Mouse (Mus musculus): ENCODE data around the gene Atxn2l.

- TF ChIP-seq CTCF (conservative IDR thresholded peaks at IDR 0.05; ENCODE audit: insufficient read depth, insufficient read length, low read depth, low read length) (no peak), POLR2A (IDR thresholded peaks at IDR 0.05; ENCODE audit: low read depth, low read length) (no peak)
These were observed 39.1 kb downstream of the Atxn2l start for GRCm38 (mm10) chr7:126464121-126464520.

All from kidney, adult 2 months (tissue).